Mouse (Mus musculus) T-cell, adult 66 days (primary cell): ENCODE data around the gene Cuedc2. TPM values are rescaled to one million over a fixed set of nuclear protein-coding genes. Genes with fewer than 3 reads are reported as not detected.

Source experiments
- total RNA-seq, 2 experiments: library from RNA; stranded (reverse); gene quantifications; 3 replicates in 1 of 2; 4 replicates in 1 of 2; pipeline ENCODE4 v1.2.4; 2023

Gene Cuedc2
- 10 to 100 TPM; 27.9 to 34.0 TPM for total RNA-seq

GRCm38 (mm10) chr19:46338331-46338936 is at the start of gene Cuedc2:
Cuedc2 (minus strand) TSS chr19:46338702.

DNA sequence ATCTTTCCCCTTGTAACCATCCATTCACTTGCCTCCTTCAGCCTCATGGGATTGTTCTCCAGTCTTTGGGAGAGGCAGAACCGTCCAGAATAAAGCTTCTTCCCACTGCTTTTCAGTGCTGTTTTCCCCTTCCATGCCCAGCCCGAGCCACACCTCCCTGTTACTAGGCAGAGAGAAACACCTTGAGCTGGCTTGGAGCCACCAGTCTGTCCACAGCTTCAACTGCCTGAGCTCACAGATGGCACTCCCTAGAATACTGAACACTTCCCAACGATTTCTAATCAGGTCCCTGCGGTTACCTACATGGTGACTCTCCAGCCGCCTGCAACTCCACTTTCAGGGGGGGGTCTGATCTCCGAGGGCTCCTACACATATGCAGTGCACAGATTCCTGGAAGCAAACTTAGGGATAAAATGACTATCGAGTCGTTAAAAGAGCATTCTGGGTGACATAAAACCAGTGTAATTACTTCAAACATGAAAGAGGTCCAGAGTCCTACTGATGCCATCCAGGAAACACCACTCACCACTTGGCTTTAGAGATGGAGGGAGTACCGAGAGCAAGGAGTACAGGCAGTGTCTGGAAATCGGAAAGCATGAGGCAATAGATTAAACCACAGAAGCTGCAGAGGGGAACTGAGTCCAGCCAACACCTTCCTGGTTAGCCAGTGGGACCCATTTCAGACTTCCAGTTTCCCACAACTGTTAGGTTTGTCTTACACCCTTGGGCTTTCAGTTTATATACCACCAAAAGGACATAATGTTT is 11.8 kb upstream of the Cuedc2 start, which contains the start of gene 2310034G01Rik:
Gene 2310034G01Rik (minus strand): TSS at position 135 of the 765 bp plus-strand sequence.

DNA sequence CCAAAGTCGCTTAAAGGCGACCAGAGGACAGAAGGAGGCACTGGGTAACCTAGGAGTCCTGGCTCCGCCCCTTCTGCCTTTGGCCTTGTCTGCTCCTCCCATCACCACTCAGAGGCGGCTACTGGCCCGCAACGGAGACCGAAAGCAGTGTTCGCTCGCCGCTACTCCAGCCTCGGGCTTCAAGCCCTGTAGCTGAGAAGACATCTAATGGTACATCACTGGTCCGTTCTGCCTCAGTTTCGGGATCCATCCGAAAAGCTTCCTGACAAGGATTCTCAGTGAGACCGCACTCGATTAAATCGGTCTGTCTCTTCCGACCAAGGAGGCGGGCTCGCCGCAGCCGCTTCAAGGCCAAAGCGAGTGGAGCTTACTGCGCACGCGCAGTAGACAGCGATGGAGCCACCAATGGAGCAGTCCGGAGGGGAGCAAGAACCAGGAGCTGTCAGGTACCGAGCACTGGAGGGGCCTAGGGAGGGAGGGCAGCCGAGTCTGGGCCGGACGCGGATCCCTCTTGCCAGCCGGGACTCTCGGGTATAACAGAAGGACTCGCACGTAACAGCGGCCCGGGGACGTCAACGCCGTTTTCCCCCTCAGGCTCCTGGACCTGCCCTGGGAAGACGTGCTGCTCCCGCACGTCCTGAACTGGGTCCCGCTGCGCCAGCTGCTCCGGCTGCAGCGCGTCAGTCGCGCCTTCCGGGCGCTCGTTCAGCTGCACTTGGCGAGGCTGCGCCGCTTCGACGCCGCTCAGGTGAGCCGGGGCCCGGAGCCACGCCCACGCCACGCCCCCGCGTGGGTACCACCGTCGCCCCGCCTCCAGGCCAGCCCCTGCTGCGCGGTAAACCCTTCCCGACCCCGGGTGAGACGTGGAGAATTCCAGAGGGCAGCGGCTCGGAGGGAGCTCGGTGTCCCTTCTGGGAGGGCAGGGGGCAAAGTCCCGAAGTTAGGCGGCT is 10.1 kb downstream of the Cuedc2 start, which contains the start of gene Fbxl15:
Gene Fbxl15 (plus strand): TSS at position 104 of the 950 bp plus-strand sequence.

GRCm38 (mm10) chr19:46326756-46327305 is 11.7 kb downstream of the Cuedc2 start, which contains the start of gene Psd:
Psd (minus strand) TSS chr19:46327156.

GRCm38 (mm10) chr19:46304216-46304841 is 34.2 kb downstream of the Cuedc2 start, which contains the start of gene Nfkb2:
Nfkb2 (plus strand) TSS chr19:46304320.

Other genes starting within 250 kb of the Cuedc2 start
- not detected for gene Elovl3, start 206.8 kb downstream of the Cuedc2 start, total RNA-seq
- not detected for gene Pitx3, start 190.4 kb downstream of the Cuedc2 start, total RNA-seq
- gene Gbf1, start 186.2 kb downstream of the Cuedc2 start, total RNA-seq = 10 to 100 TPM; 87.0 to 91.4 TPM
- 10 to 100 TPM; 68.7 to 78.2 TPM for gene Nfkb2, start 34.4 kb downstream of the Cuedc2 start, total RNA-seq
- gene Psd, start 11.5 kb downstream of the Cuedc2 start, total RNA-seq = 1 to 10 TPM in 1 of 2 experiments, under 1 TPM in 1; 0.30 to 1.3 TPM
- gene Fbxl15, start 10.5 kb downstream of the Cuedc2 start, total RNA-seq = 1 to 10 TPM; 4.3 TPM
- 1 to 10 TPM; 2.8 to 8.9 TPM for gene Mfsd13a, start 2.4 kb upstream of the Cuedc2 start, total RNA-seq
- gene 2310034G01Rik, start 11.6 kb upstream of the Cuedc2 start, total RNA-seq = not detected
- 100 to 1,000 TPM; 104 to 112 TPM for gene Actr1a, start 57.0 kb upstream of the Cuedc2 start, total RNA-seq
- 10 to 100 TPM; 37.4 to 38.4 TPM for gene Sufu, start 58.2 kb upstream of the Cuedc2 start, total RNA-seq
- gene Trim8, start 163.0 kb upstream of the Cuedc2 start, total RNA-seq = 10 to 100 TPM; 63.2 to 64.5 TPM
- gene Arl3, start 234.5 kb upstream of the Cuedc2 start, total RNA-seq = 10 to 100 TPM; 12.5 to 13.7 TPM
- gene Sfxn2, start 234.7 kb upstream of the Cuedc2 start, total RNA-seq = 10 to 100 TPM; 13.4 to 15.7 TPM